Mouse (Mus musculus) limb, embryonic 11.5 days (tissue): Measurements from ENCODE around the gene Hcn3. TPM values are rescaled to one million over a fixed set of nuclear protein-coding genes. Genes with fewer than 3 reads are reported as not detected.
A peak's percentile ranks its signal among the peaks of the same experiment; 100 is the strongest.

Experiments used
- ATAC-seq: fragments of 200-750 bp; cut with Nextera tagmentation; 2 replicates; pipeline ENCODE4 v1.8.0; 2017; ENCODE audit warnings: low read depth; ENCODE audit not compliant: insufficient number of reproducible peaks, low FRiP score, low TSS enrichment
- DNase-seq: peaks from one replicate; pipeline ENCODE4 v3.0.0-alpha.2; 2015; ENCODE audit warnings: low spot score
- H3K27ac ChIP-seq: fragments of 300-500 bp; sonication (generic); replicated peaks from 2 replicates; pipeline ENCODE4 v1.5.1; 2014; ENCODE audit warnings: low read depth, mild to moderate bottlenecking, low read length
- H3K27me3 ChIP-seq: fragments of 300-500 bp; sonication (generic); 2 replicates; pipeline ENCODE4 v1.6.1; 2014; ENCODE audit warnings: mild to moderate bottlenecking, low read length, mixed read lengths; ENCODE audit not compliant: control insufficient read depth, insufficient read depth
- H3K36me3 ChIP-seq: fragments of 300-500 bp; sonication (generic); 2 replicates; pipeline ENCODE4 v1.6.1; 2014; ENCODE audit warnings: mild to moderate bottlenecking, low read length, moderate library complexity, mixed read lengths; ENCODE audit not compliant: control insufficient read depth, insufficient read depth
- H3K4me1 ChIP-seq: fragments of 300-500 bp; sonication (generic); 2 replicates; pipeline ENCODE4 v1.6.1; 2014; ENCODE audit warnings: low read length, mixed read lengths; ENCODE audit not compliant: control insufficient read depth, insufficient read depth
- H3K4me2 ChIP-seq: fragments of 300-500 bp; sonication (generic); 2 replicates; pipeline ENCODE4 v1.6.1; 2014; ENCODE audit warnings: low read depth, mild to moderate bottlenecking, moderate library complexity; ENCODE audit not compliant: severe bottlenecking
- H3K4me3 ChIP-seq: fragments of 300-500 bp; sonication (generic); 2 replicates; pipeline ENCODE4 v1.5.1; 2014; ENCODE audit warnings: low read depth, low read length
- H3K9ac ChIP-seq: fragments of 300-500 bp; sonication (generic); 2 replicates; pipeline ENCODE4 v1.6.1; 2014; ENCODE audit warnings: mild to moderate bottlenecking, low read length
- H3K9me3 ChIP-seq: fragments of 300-500 bp; sonication (generic); 2 replicates; pipeline ENCODE4 v1.6.1; 2016; ENCODE audit warnings: low read length; ENCODE audit not compliant: control insufficient read depth
- WGBS: fragments of 180-500 bp; shearing (Covaris S2); extraction: QIAGEN DNeasy Blood & Tissue Kit; methylation state at CpG from one replicate; pipeline ENCODE4 v1.1.7; 2014; 5-methylcytosine and 5-hydroxymethylcytosine counted together
- polyA plus RNA-seq: library from polyadenylated mRNA; unstranded; fragments of >200 nt; fragmentation: Nextera tagmentation; extraction: Ambion mirVana; gene quantifications from 2 replicates; pipeline ENCODE4 v1.2.1, GENCODE M21; 2014

Gene Hcn3
- polyA plus RNA-seq, 1 experiment from 2014 or later: 1.0 TPM

DNA sequence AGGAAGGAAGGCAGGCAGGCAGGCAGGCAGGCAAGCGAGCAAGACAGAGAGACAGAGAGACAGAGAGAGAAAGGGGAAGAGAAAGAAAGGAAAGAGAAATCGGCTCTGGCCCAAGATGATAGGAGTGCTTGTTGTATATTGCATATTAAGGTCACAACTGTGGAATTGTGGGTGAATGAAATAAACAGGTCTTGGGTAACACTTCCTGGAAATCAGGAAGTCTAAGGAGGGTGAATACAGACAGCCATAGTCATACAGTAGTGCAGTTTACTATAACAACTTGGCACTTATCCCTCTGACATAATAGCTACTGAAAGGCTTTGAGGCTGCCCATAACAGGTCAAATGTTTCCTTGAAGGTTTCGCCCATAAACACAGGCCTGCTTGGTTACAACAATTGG, 39.8 kb upstream of the Hcn3 start:
- Histone ChIP-seq H3K4me1 (peaks cover 8% of the 10 kb centered on the region), H3K4me2 (no peak overlapping the region), H3K36me3 (no peaks in the 10 kb centered on the region), H3K9me3 (no peaks in the 10 kb centered on the region), H3K27me3 (no peaks in the 10 kb centered on the region), H3K9ac (no peak overlapping the region), H3K4me3 (no peak overlapping the region), H3K27ac (no peak overlapping the region)
- ATAC-seq (no peak), DNase-seq (no peak)
- 82% methylated on average over 3 of the region's 3 CpGs for WGBS

DNA sequence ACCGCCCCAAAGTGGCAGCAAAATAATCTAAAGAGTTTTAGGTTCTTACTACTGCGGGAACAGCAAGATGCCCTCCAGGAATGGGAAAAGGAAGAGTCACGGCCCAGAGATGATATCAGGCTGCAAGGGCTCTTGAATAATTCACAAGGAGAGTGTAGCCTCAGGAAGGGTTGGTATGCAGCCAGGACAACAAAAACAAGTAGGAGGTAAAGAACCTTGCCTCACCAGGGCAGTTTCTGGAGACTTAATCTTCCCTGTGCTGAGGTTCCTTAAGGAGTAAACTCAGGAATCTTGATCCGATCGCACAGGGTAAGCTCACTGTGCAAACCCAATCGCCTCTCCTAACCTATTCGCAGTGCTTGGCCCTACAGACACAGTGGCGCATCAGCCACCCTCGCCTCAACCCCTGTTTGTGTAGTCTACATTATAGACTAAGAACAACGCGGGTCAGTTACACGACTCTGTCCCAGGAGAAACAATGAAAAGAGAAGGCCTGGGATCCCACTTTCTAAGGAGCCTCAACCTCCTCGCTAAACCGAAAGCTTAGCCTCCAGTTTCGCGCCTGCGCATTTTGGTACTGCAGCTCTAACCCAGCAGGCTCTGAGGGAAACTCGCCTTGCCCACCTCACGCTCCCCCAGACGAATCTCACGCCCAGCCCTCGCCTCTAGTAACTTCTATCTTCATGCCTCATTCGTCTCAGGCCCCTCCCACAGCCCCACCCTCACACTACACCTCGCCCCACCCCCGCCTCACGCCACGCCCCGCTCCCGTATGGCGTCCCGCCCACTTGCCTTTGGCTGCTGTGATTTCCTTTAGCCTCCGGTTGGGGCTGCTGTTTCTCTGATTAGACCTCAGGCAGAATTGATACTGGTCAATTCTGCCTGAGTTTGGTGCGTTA, 36.2 kb upstream of the Hcn3 start:
- peak; percentile 90 for DNase-seq
- WGBS: 11% methylated on average over 33 of the region's 33 CpGs
- H3K9ac ChIP-seq: peak overlapping the region; percentile 59
- ATAC-seq: peak; percentile 93
- peak overlapping the region; percentile 35 for H3K4me2 ChIP-seq
- no peaks in the 10 kb centered on the region for H3K9me3 ChIP-seq
- peak overlapping the region; percentile 64 for H3K27ac ChIP-seq
- H3K4me1 ChIP-seq: peaks cover 4% of the 10 kb centered on the region
- H3K4me3 ChIP-seq: peak overlapping the region; percentile 21
- no peaks in the 10 kb centered on the region for H3K27me3 ChIP-seq
- H3K36me3 ChIP-seq: no peaks in the 10 kb centered on the region

- no peak for ATAC-seq
These were observed 33.9 kb upstream of the Hcn3 start for GRCm38 (mm10) chr3:89193853-89194252.

GRCm38 (mm10) chr3:89193351-89193750, 33.4 kb upstream of the Hcn3 start:
- no peak for ATAC-seq
- Histone ChIP-seq H3K4me2 (no peak overlapping the region), H3K4me3 (no peak overlapping the region), H3K27me3 (no peaks in the 10 kb centered on the region), H3K9ac (no peak overlapping the region), H3K27ac (no peak overlapping the region), H3K9me3 (no peaks in the 10 kb centered on the region), H3K36me3 (no peaks in the 10 kb centered on the region), H3K4me1 (peaks cover 4% of the 10 kb centered on the region)
- no peak for DNase-seq
- 71% methylated on average over 1 of the region's 1 CpGs for WGBS

More at GRCm38 (mm10) chr3:89193853-89194252, 33.9 kb upstream of the Hcn3 start:
- Histone ChIP-seq H3K9me3 (no peaks in the 10 kb centered on the region), H3K4me3 (no peak overlapping the region), H3K4me1 (peaks cover 4% of the 10 kb centered on the region), H3K36me3 (no peaks in the 10 kb centered on the region), H3K4me2 (no peak overlapping the region), H3K27ac (no peak overlapping the region), H3K9ac (no peak overlapping the region), H3K27me3 (no peaks in the 10 kb centered on the region)
- no peak for DNase-seq
- WGBS: 90% methylated on average over 2 of the region's 2 CpGs

DNA sequence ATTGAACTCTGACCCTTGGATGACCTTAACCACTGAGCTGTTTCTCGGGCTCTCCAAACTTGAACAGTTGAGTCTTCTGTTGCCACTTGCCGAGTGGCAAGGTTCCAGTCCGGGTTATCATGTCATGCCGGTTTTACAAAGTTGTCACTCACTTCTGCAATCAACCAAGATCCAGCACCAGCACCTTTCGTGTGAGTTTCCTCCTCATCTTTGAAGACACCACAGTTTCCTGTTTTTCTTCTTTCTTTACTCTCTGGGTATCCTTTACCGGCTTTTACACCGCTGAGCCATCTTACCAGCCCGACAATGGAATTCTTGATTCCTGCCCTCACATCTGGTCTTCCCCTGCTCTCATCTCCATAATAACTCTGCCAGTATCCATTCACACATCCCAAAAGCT, 30.4 kb upstream of the Hcn3 start:
- H3K36me3 ChIP-seq: 0 out of 2 replicates have a peak, but pooled peaks cover 2% of the 10 kb centered on the region
- no peaks in the 10 kb centered on the region for H3K9me3 ChIP-seq
- no peak overlapping the region for H3K4me3 ChIP-seq
- H3K27ac ChIP-seq: no peak overlapping the region
- whole genome bisulfite sequencing: 89% methylated on average over 8 of the region's 8 CpGs
- H3K4me2 ChIP-seq: no peak overlapping the region
- H3K4me1 ChIP-seq: peaks cover 3% of the 10 kb centered on the region
- ATAC-seq (no peak), DNase-seq (no peak)
- H3K27me3 ChIP-seq: no peaks in the 10 kb centered on the region
- no peak overlapping the region for H3K9ac ChIP-seq

DNA sequence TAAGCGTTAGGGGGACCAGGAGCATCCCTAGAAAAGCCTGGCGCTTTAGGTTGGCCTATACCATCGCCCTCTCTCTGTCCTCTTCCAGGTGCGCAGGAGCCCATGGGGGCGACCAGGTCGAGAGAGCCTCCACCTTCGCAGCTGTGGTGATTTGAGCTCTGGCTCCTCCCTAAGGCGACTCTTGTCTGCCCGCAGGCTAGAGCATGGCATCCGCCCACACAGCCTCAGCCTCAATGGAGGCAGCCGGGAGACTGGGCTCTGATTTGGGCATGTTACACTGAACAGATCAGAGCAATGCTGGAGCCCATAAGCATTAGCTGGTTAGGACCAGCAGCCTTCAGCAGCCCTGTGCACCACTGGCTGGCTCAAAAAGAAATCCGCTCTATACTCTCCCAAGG, 28.5 kb upstream of the Hcn3 start:
- no peak overlapping the region for H3K27ac ChIP-seq
- H3K9ac ChIP-seq: no peak overlapping the region; the same call in 1 of the 2 replicates
- ATAC-seq: no peak
- peaks cover 22% of the 10 kb centered on the region for H3K4me1 ChIP-seq
- 75% methylated on average over 12 of the region's 12 CpGs for WGBS
- no peak overlapping the region for H3K4me3 ChIP-seq
- no peak for DNase-seq
- no peaks in the 10 kb centered on the region for H3K9me3 ChIP-seq
- 0 out of 2 replicates have a peak, but pooled peaks cover 2% of the 10 kb centered on the region for H3K36me3 ChIP-seq
- H3K27me3 ChIP-seq: no peaks in the 10 kb centered on the region
- H3K4me2 ChIP-seq: no peak overlapping the region

DNA sequence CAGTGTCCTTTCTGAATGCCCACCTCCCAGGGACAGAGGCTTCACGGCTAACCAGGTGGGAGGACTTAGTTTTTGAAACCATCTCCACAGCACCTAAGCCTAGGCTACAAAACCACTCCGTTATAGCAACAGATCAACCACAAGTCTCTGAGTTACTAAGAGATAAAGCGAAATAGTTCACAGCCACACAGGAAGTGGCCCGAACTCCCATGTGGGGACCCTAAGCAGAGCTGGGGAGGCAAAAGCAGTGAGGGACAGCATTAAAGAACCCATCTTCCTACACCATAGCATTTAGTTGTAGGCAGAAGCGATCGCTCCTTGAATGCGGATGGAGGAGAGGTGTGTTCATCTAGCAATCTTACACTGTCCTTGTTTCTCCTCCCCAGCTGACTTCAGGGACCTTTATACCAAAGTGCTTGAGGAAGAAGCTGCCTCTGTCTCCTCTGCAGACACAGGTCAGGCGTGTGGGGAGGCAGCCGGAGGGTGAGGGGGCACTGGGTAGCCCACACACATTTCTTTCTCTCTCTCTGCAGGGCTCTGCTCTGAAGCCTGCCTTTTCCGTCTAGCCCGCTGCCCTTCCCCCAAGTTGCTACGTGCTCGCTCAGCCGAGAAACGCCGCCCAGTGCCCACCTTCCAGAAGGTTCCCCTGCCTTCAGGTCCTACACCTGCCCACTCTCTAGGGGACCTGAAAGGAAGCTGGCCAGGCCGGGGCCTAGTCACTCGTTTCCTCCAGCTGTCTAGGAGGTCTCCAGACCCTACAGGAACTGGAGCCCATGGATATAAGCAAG, 27.9 kb upstream of the Hcn3 start:
- Histone ChIP-seq H3K4me1 (peaks cover 22% of the 10 kb centered on the region), H3K36me3 (0 out of 2 replicates have a peak, but pooled peaks cover 2% of the 10 kb centered on the region), H3K27me3 (no peaks in the 10 kb centered on the region), H3K9me3 (no peaks in the 10 kb centered on the region), H3K4me3 (no peak overlapping the region), H3K4me2 (no peak overlapping the region), H3K9ac (no peak overlapping the region; the same call in 1 of the 2 replicates), H3K27ac (no peak overlapping the region)
- ATAC-seq: no peak
- no peak for DNase-seq
- WGBS: 85% methylated on average over 18 of the region's 18 CpGs

DNA sequence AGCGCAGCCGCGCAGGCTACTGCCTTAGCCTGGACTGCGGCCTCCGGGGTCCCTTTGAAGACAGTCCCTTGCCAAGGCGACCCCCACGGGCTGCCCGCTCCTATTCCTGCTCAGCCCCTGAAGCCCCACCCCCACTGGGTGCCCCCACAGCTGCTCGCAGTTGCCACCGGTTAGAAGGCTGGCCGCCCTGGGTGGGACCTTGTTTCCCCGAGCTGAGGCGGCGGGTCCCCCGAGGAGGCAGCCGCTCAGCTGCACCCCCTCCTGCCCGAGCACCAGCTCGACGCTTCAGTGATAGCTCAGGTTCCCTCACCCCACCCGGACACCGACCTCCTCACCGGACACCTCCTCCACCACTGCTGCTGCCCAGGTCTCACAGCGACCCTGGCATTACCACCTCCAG, 27.2 kb upstream of the Hcn3 start:
- Histone ChIP-seq H3K4me2 (no peak overlapping the region), H3K4me3 (no peak overlapping the region), H3K36me3 (peaks cover 4% of the 10 kb centered on the region), H3K4me1 (peaks cover 24% of the 10 kb centered on the region), H3K9me3 (no peaks in the 10 kb centered on the region), H3K27ac (no peak overlapping the region), H3K9ac (peak overlapping the region; percentile 7; the same call in 1 of the 2 replicates), H3K27me3 (no peaks in the 10 kb centered on the region)
- ATAC-seq (no peak), DNase-seq (no peak)
- 58% methylated on average over 23 of the region's 23 CpGs for WGBS
